Mouse (Mus musculus) heart, postnatal 0 days (tissue): ENCODE measurements around the gene Mnt.

Source experiments
- CTCF ChIP-seq: IDR thresholded peaks from 2 replicates; pipeline ENCODE4 v1.5.1; 2016; ENCODE audit warnings: antibody characterized with exemption, control low read depth, low read depth
- EP300 ChIP-seq: IDR thresholded peaks from 2 replicates; pipeline ENCODE4 v1.6.1; 2016; ENCODE audit warnings: antibody characterized with exemption, low read depth

DNA sequence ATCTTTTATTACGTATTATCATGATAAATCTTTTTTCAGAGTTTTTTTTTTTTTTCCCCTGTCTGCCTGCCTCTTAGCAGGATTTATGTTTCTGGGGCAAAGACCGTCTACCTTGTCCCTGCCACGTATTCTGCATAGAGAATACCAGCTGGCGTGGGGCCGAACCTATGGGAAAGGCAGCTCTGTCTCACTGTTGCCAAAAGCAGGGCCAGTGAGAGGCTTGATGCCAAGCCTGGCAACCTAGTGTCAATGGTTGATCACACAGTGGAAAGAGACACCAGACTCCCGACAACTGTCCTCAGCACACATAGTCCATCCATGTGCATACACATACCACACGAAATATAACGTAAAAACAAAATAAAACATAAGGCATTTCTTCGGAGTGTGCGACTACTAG is 52.4 kb downstream of the Mnt start:
- TF ChIP-seq CTCF: no peak
- TF ChIP-seq EP300: no peak
